Mouse (Mus musculus): Measurements from ENCODE around the gene Rad51b. TPM values are rescaled to one million over a fixed set of nuclear protein-coding genes. Genes with fewer than 3 reads are reported as not detected.

The Rad51b gene
- total and polyA plus RNA-seq, 2 experiments from 2014 or later: 1.1 TPM

DNA sequence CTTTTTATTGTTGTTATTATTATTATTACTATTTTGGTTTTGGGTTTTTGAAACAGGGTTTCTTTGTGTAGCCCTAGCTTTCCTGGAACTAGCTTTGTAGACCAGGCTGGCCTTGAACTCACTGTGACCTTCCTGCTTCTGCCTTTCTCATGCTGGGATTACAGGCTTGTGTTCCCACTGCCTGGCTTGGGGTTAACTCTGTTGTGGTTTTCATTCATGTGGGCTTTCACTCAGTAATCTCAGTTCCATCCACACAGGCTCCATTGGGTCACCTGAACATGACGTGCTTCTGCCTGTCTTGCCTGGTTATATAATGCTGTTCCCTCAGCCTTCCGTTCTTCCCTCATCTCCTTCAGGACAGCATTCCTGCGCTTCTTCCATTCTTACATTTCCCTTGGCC lies 261.6 kb downstream of the Rad51b start:
- H3K4me1 ChIP-seq (ENCODE audit: insufficient read depth, low read length): no peaks in the 10 kb centered on the region
- H3K9me3 ChIP-seq (ENCODE audit: low read length): no peaks in the 10 kb centered on the region
- ATAC-seq (no peak), DNase-seq (ENCODE audit: low spot score) (no peak)
- no peak overlapping the region for H3K4me2 ChIP-seq (ENCODE audit: low read depth, low read length)
- no peak for TF ChIP-seq CTCF (IDR thresholded peaks at IDR 0.05; ENCODE audit: low read depth)
- no peaks in the 10 kb centered on the region for H3K27me3 ChIP-seq (ENCODE audit: insufficient read depth, low read length)
- no peak overlapping the region for H3K9ac ChIP-seq (replicated peaks; ENCODE audit: low read length)
- WGBS: 87% methylated on average over 3 of the region's 3 CpGs
- no peak overlapping the region for H3K4me3 ChIP-seq (ENCODE audit: low read length)
- H3K27ac ChIP-seq: no peak overlapping the region
- no peaks in the 10 kb centered on the region for H3K36me3 ChIP-seq (ENCODE audit: insufficient read depth, low read length)

- Histone ChIP-seq H3K36me3 (ENCODE audit: insufficient read depth, low read length) (no peaks in the 10 kb centered on the region), H3K27ac (no peak overlapping the region), H3K4me3 (ENCODE audit: low read length) (no peak overlapping the region), H3K9me3 (ENCODE audit: low read length) (no peaks in the 10 kb centered on the region), H3K4me2 (ENCODE audit: low read depth, low read length) (no peak overlapping the region), H3K9ac (replicated peaks; ENCODE audit: low read length) (no peak overlapping the region), H3K4me1 (ENCODE audit: insufficient read depth, low read length) (no peaks in the 10 kb centered on the region), H3K27me3 (ENCODE audit: insufficient read depth, low read length) (no peaks in the 10 kb centered on the region)
- no peak for TF ChIP-seq CTCF (IDR thresholded peaks at IDR 0.05; ENCODE audit: low read depth)
- no peak for DNase-seq (ENCODE audit: low spot score)
- 57% methylated on average over 4 of the region's 4 CpGs for WGBS
- no peak for ATAC-seq
Measured at GRCm38 (mm10) chr12:79559410-79560015, 262.4 kb downstream of the Rad51b start.

DNA sequence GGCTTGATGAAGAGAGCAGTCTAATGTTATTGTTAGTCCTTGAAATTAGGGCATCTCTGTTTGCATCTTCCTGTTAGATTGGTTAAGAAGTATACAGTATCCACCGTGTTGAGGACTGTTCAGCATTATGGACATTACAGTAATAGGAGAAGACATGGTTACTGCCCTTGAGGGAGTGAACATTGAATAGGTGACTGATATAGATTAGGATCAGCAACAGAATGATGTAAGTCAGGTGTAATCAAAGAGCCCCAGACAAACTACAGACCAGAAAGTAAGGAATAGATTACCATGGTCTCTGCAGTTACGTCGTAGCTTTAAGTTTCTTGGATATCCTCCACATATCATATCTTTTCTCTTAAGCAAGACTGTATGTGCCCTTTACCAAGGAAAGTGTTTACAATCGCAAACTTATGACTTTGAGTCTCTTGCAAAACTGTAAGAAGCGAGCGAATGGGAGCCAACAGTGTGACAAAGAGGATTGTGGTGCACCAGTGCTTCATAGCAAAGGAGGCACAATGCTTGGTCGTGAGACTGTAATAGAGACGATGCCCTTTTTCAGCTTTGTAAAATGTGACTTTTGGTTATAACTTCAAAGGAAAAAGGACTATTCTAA lies 263.1 kb downstream of the Rad51b start:
- H3K9ac ChIP-seq (replicated peaks; ENCODE audit: low read length): no peak overlapping the region
- H3K9me3 ChIP-seq (ENCODE audit: low read length): no peaks in the 10 kb centered on the region
- H3K4me1 ChIP-seq (ENCODE audit: insufficient read depth, low read length): no peaks in the 10 kb centered on the region
- H3K27ac ChIP-seq: no peak overlapping the region
- no peak for TF ChIP-seq CTCF (IDR thresholded peaks at IDR 0.05; ENCODE audit: low read depth)
- no peak for DNase-seq (ENCODE audit: low spot score)
- H3K36me3 ChIP-seq (ENCODE audit: insufficient read depth, low read length): no peaks in the 10 kb centered on the region
- ATAC-seq: no peak
- H3K4me2 ChIP-seq (ENCODE audit: low read depth, low read length): no peak overlapping the region
- no peaks in the 10 kb centered on the region for H3K27me3 ChIP-seq (ENCODE audit: insufficient read depth, low read length)
- 90% methylated on average over 8 of the region's 8 CpGs for WGBS
- H3K4me3 ChIP-seq (ENCODE audit: low read length): no peak overlapping the region

DNA sequence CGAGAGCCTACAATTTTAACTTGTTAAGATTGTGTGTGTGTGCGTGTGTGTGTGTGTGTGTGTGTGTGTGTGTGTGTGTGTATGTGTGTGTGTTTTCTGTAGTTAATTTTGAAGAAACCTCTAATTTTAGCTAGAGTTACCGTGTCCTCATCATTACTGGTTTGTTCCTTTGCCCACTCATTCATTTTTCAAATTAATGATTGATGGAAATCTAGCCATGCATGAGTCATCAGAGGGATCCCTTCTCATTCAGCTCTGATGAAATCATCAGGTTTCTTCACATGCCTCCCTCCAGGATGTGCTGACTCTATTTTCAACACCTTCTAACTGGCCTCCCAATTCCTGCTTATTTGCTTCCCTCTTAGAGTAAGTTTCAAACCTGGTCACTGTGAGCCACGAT lies 263.8 kb downstream of the Rad51b start:
- DNase-seq (ENCODE audit: low spot score): no peak
- Histone ChIP-seq H3K27ac (no peak overlapping the region), H3K4me1 (ENCODE audit: insufficient read depth, low read length) (no peaks in the 10 kb centered on the region), H3K36me3 (ENCODE audit: insufficient read depth, low read length) (no peaks in the 10 kb centered on the region), H3K9ac (replicated peaks; ENCODE audit: low read length) (no peak overlapping the region), H3K9me3 (ENCODE audit: low read length) (no peaks in the 10 kb centered on the region), H3K4me3 (ENCODE audit: low read length) (no peak overlapping the region), H3K27me3 (ENCODE audit: insufficient read depth, low read length) (no peaks in the 10 kb centered on the region), H3K4me2 (ENCODE audit: low read depth, low read length) (no peak overlapping the region)
- no peak for TF ChIP-seq CTCF (IDR thresholded peaks at IDR 0.05; ENCODE audit: low read depth)
- 88% methylated on average over 4 of the region's 4 CpGs for WGBS
- ATAC-seq: no peak

DNA sequence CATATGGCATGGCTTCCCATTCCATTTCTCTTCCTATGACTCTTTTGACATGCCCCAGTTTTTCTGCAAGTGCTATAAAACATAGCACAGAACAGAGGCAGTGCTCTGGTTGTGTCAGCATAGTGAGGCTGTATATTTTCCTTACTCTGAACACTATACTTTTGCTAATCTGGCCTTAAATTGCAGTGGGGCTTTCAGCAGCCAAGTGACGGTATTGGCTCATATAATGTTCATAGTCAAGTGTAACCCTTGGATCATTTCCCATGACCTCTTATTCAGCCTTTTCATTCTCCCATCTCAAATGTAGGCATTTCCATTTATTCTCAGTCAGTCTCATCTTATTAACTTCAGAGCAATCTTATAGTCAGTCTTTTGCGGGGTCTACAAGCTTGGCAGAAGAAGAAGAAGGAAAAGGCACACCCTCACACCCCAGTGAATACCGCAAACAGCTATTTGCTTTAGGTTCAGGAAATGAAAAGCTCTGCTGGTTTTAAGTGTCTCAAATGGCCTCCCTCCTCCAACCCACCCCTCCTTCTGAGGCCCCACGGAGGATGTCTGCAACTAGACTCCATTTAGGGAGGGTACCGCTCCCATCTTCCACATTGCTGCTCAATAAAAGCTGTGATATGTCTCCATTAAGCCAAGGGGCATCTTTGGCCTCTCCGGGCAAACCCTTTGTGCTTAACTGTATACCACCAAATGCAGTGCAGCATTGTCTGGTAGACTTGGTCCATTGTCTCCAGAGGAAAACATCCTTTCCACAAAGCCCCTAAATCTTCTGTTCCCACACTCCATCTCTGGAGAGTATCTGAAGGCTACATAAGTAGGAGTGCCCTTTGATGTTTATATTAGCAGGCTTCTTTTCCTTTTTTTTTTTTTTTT lies 277.3 kb downstream of the Rad51b start:
- TF ChIP-seq CTCF (IDR thresholded peaks at IDR 0.05; ENCODE audit: low read depth): no peak
- H3K4me3 ChIP-seq (ENCODE audit: low read length): no peak overlapping the region
- no peak overlapping the region for H3K4me2 ChIP-seq (ENCODE audit: low read depth, low read length)
- H3K36me3 ChIP-seq (ENCODE audit: insufficient read depth, low read length): no peaks in the 10 kb centered on the region
- peaks cover 4% of the 10 kb centered on the region; the same call in 1 of the 2 replicates for H3K9me3 ChIP-seq (ENCODE audit: low read length)
- H3K4me1 ChIP-seq (ENCODE audit: insufficient read depth, low read length): no peaks in the 10 kb centered on the region
- WGBS: 58% methylated on average over 6 of the region's 6 CpGs
- ATAC-seq (no peak), DNase-seq (ENCODE audit: low spot score) (no peak)
- H3K27ac ChIP-seq: no peak overlapping the region
- H3K9ac ChIP-seq (replicated peaks; ENCODE audit: low read length): no peak overlapping the region
- H3K27me3 ChIP-seq (ENCODE audit: insufficient read depth, low read length): no peaks in the 10 kb centered on the region

GRCm38 (mm10) chr12:79575041-79575541 lies 278.0 kb downstream of the Rad51b start:
- Histone ChIP-seq H3K9me3 (ENCODE audit: low read length) (peaks cover 4% of the 10 kb centered on the region; the same call in 1 of the 2 replicates), H3K9ac (replicated peaks; ENCODE audit: low read length) (no peak overlapping the region), H3K27ac (no peak overlapping the region), H3K4me2 (ENCODE audit: low read depth, low read length) (no peak overlapping the region), H3K27me3 (ENCODE audit: insufficient read depth, low read length) (no peaks in the 10 kb centered on the region), H3K36me3 (ENCODE audit: insufficient read depth, low read length) (no peaks in the 10 kb centered on the region), H3K4me3 (ENCODE audit: low read length) (no peak overlapping the region), H3K4me1 (ENCODE audit: insufficient read depth, low read length) (no peaks in the 10 kb centered on the region)
- ATAC-seq (no peak), DNase-seq (ENCODE audit: low spot score) (no peak)
- 78% methylated on average over 7 of the region's 7 CpGs for WGBS
- TF ChIP-seq CTCF (IDR thresholded peaks at IDR 0.05; ENCODE audit: low read depth): no peak
